Mouse (Mus musculus) adrenal gland, postnatal 36 days (tissue): ENCODE data around the gene Gimap9. TPM values are rescaled to one million over a fixed set of nuclear protein-coding genes. Genes with fewer than 3 reads are reported as not detected.

ENCODE experiments used
- DNase-seq, 2 experiments: peaks; one replicate each; pipeline ENCODE4 v3.0.0; 2021; ENCODE audit warnings: mixed read lengths in 1 of 2
- total RNA-seq, 2 experiments: library from RNA; stranded (reverse); gene quantifications; 2 replicates each; pipeline ENCODE4 v1.2.3; 2021

Gene Gimap9
- total RNA-seq, 2 experiments from 2014 or later, result 4.4 to 7.1 TPM

GRCm38 (mm10) chr6:48692962-48693361 is 17.0 kb downstream of the Gimap9 start:
- no peak for DNase-seq

DNA sequence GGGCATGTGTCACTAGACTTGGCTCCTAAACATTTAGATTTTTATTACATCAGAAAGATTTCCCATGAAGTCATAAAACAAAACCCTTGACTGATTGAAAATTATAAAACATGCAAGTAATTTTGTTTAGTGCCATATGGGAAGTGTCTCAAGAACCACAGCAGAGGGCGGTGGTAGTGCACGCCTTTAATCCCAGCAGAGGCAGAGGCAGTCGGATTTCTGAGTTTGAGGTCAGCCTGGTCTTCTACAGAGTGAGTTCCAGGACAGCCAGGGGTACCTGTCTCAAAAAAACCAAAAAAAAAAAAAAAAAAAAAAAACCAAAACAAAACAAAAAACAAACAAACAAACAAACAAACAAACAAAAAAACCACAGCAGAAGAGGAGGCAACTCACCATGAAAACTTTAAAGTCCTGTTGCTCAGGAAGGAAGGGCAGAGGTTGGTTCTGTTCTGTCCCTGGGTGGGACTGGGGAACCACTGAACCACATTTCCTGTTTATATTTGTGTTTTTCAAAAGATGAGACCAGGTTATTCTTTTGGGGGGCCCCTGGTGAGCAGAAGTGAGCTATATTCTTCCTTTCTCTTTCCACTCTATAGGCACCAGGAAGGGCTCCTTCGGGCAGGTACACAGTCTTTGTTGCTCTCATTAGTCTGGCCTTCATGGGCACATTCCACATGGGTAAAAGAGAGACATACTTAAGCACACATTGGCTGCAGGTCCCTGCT is 21.1 kb downstream of the Gimap9 start:
- DNase-seq, result no peak

- no peak for DNase-seq
Observed at GRCm38 (mm10) chr6:48697555-48697930, 21.6 kb downstream of the Gimap9 start.

DNA sequence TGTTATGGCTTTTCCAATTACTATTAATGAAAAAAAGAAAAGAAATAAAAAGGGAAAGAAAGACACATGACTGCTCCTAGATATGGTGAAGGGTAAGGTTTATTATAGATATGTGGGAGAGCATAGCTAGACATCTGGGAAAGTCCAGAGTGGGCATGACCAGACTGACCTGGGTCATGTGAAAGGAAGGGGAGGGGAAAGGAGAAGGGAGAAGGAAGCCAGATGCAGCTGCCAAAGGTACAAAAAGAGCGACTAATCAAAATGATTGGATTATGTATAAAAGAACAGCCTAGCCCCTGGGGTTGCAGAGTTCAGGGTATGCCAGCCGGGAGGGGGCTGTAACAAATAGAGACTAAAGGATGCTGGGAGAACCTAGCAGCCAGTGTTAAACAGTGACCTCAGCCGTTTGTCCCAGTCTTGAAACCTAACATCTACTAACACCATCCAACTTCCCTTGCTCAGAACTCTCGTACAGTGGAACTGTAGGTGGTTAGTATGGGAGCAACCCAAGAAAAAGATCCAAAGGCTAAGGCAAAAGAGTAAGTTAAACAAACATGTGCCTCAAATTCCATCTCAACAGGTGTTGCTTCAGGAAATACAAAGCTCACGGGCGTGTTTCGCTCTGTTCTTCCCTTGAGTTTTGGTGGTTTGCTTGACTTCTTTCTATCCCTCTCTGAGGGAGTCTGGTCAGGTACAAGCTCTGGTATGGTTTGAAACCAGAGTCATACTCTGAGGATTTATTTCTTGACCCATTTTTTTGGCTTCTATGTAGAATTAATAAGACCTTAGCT is 22.3 kb downstream of the Gimap9 start:
- no peak for DNase-seq

- DNase-seq, result no peak
Observed at GRCm38 (mm10) chr6:48698888-48699287, 23.0 kb downstream of the Gimap9 start.

DNA sequence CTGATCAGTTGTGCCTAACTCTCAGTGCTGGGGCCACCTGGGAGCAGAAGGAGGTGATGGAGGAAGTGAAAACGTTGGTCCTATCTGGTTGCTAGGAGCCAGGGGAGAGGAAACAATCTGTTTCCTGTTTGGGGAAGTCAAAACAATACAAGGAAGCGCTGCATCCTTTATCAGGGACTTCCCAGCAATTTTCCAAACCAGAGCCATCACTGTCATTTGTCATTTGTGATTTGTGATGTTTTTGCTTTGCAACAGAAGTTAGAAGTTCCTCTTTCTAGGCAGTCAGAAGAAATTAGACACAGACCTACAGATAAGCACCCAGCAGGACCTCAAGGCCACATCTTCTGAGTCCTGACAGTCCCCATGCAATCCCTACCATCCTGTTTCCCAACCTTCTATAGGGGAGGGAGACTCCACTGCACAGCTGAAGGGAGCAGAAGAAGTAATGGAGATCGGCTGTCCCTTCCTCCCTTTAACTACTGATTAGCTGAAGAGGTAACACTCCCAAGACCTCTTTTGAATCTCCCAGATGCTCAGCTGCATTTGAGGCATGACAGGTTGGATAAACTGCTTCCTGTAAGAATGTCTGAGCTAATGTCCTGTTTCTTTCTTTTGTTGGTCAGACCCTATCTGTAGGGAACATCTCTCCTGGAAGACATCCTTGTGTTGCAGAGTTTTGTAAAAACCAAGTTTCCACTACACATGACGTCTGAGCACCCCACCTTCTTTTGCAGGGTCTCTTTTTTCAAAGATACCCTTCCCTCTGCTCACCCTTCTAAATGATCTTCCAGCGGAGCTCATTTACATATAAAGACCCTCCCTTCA is 24.5 kb downstream of the Gimap9 start:
- no peak for DNase-seq

- no peak for DNase-seq
Observed at GRCm38 (mm10) chr6:48702146-48702545, 26.2 kb downstream of the Gimap9 start.

GRCm38 (mm10) chr6:48702601-48703000 is 26.7 kb downstream of the Gimap9 start:
- no peak for DNase-seq

- no peak for DNase-seq
Observed at GRCm38 (mm10) chr6:48704146-48704545, 28.2 kb downstream of the Gimap9 start.

- no peak for DNase-seq
Observed at GRCm38 (mm10) chr6:48706130-48706529, 30.2 kb downstream of the Gimap9 start.

GRCm38 (mm10) chr6:48718455-48718854 is 42.5 kb downstream of the Gimap9 start, which contains the start of the genes Gm28053 and Gimap7:
TSS of gene Gm28053 (plus strand) at chr6:48718607.
TSS of gene Gimap7 (plus strand) at chr6:48718621.
- no peak for DNase-seq

- DNase-seq, result no peak
Observed at GRCm38 (mm10) chr6:48720326-48720725, 44.4 kb downstream of the Gimap9 start.

DNA sequence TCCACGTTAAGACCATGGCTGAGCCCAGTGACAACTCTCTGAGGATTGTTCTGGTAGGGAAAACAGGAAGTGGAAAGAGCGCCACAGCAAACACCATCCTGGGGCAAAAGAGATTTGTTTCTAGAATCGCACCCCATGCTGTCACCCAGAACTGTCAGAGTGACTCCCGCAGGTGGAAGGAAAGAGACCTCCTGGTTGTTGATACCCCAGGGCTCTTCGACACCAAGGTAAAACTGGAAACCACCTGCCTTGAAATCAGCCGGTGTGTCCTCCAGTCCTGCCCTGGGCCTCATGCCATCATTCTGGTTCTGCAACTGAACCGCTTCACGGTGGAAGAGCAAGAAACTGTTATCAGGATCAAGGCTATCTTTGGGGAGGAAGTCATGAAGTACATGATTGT is 47.5 kb downstream of the Gimap9 start:
- DNase-seq, result no peak

- DNase-seq, result peak in 1 of 2 experiments; percentile 62
Observed at GRCm38 (mm10) chr6:48725476-48725875, 49.5 kb downstream of the Gimap9 start.

DNA sequence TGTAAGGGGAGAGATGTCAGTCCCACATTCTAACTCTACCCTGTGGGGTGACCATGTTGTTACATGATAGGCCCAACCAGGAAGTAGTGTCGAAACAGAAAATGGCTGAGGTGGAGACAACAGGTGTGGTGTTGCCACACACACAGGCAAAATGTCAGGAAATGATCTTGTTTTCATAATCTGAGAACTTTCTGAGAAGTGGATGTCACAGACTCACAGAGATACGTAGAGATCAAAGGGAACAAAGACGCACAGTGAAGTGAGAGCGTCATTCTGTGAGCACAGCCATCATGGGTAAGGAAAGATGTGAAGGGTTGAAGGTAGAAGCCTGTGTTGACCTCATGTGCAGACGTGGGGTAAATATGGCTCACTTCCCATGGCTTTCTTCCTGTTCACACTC is 51.8 kb downstream of the Gimap9 start:
- no peak for DNase-seq

Other genes with a start within 250 kb of the Gimap9 start
- gene Zfp467, start 230.3 kb upstream of the Gimap9 start, total RNA-seq, result 10 to 100 TPM; 31.2 to 62.6 TPM
- gene Sspo, start 227.9 kb upstream of the Gimap9 start, total RNA-seq, result 1 to 10 TPM; 1.9 to 2.4 TPM
- gene Atp6v0e2, start 138.5 kb upstream of the Gimap9 start, total RNA-seq, result 10 to 100 TPM; 61.8 to 63.3 TPM
- gene Lrrc61, start 121.3 kb upstream of the Gimap9 start, total RNA-seq, result 10 to 100 TPM; 26.0 to 49.9 TPM
- 10 to 100 TPM; 52.7 to 77.5 TPM for gene Rarres2, start 103.3 kb upstream of the Gimap9 start, total RNA-seq
- not detected for gene Gm45021, start 86.5 kb upstream of the Gimap9 start, total RNA-seq
- gene Repin1, start 82.2 kb upstream of the Gimap9 start, total RNA-seq, result 10 to 100 TPM; 48.5 to 50.5 TPM
- not detected for gene Gm44965, start 82.2 kb upstream of the Gimap9 start, total RNA-seq
- gene Zfp775, start 74.1 kb upstream of the Gimap9 start, total RNA-seq, result 1 to 10 TPM; 6.8 to 9.5 TPM
- 1 to 10 TPM; 1.5 to 1.6 TPM for gene AI854703, start 49.4 kb upstream of the Gimap9 start, total RNA-seq
- 10 to 100 TPM in 1 of 2 experiments, 1 to 10 TPM in 1; 9.9 to 15.7 TPM for gene Gimap8, start 28.9 kb upstream of the Gimap9 start, total RNA-seq
- 10 to 100 TPM; 41.2 to 60.8 TPM for gene Gimap4, start 8.4 kb downstream of the Gimap9 start, total RNA-seq
- 10 to 100 TPM; 55.3 to 73.5 TPM for gene Gimap6, start 32.1 kb downstream of the Gimap9 start, total RNA-seq
- gene Gm28053, start 42.5 kb downstream of the Gimap9 start, total RNA-seq, result 1 to 10 TPM; 2.9 to 3.3 TPM
- gene Gimap7, start 42.5 kb downstream of the Gimap9 start, total RNA-seq, result under 1 TPM in 1 of 2 experiments, not detected in 1; 0.53 TPM
- 10 to 100 TPM; 10.8 to 15.4 TPM for gene Gimap1, start 62.9 kb downstream of the Gimap9 start, total RNA-seq
- 10 to 100 TPM; 13.3 to 18.2 TPM for gene Gimap5, start 70.1 kb downstream of the Gimap9 start, total RNA-seq
- 1 to 10 TPM; 2.9 to 8.5 TPM for gene Gimap3, start 94.7 kb downstream of the Gimap9 start, total RNA-seq
- gene Tmem176a, start 164.8 kb downstream of the Gimap9 start, total RNA-seq, result 100 to 1,000 TPM; 293 to 327 TPM
- gene Tmem176b, start 165.4 kb downstream of the Gimap9 start, total RNA-seq, result 100 to 1,000 TPM; 506 to 589 TPM
- not detected for gene Aoc1, start 196.8 kb downstream of the Gimap9 start, total RNA-seq